Mouse (Mus musculus) limb, embryonic 15.5 days (tissue): ENCODE measurements around the gene Fra10ac1. TPM values are rescaled to one million over a fixed set of nuclear protein-coding genes. Genes with fewer than 3 reads are reported as not detected.

Experiments
- ATAC-seq: fragments of 200-750 bp; cut with Nextera tagmentation; 2 replicates; pipeline ENCODE4 v1.8.0; 2017; ENCODE audit warnings: low read depth, moderate TSS enrichment; ENCODE audit not compliant: insufficient number of reproducible peaks, low FRiP score, low TSS enrichment
- H3K27ac ChIP-seq: fragments of 300-500 bp; sonication (generic); 2 replicates; pipeline ENCODE4 v1.5.1; 2015; ENCODE audit warnings: moderate library complexity, mild to moderate bottlenecking, inconsistent platforms
- H3K27me3 ChIP-seq: fragments of 300-500 bp; sonication (generic); 2 replicates; pipeline ENCODE4 v1.6.1; 2015; ENCODE audit warnings: inconsistent platforms
- H3K36me3 ChIP-seq: fragments of 300-500 bp; sonication (generic); 2 replicates; pipeline ENCODE4 v1.6.1; 2015; ENCODE audit warnings: inconsistent platforms
- H3K4me1 ChIP-seq: fragments of 300-500 bp; sonication (generic); 2 replicates; pipeline ENCODE4 v1.6.1; 2015; ENCODE audit warnings: inconsistent platforms
- H3K4me2 ChIP-seq: fragments of 300-500 bp; sonication (generic); 2 replicates; pipeline ENCODE4 v1.6.1; 2015; ENCODE audit warnings: mild to moderate bottlenecking, inconsistent platforms
- H3K4me3 ChIP-seq: fragments of 300-500 bp; sonication (generic); 2 replicates; pipeline ENCODE4 v1.5.1; 2015; ENCODE audit warnings: mild to moderate bottlenecking, inconsistent platforms
- H3K9ac ChIP-seq: fragments of 300-500 bp; sonication (generic); 2 replicates; pipeline ENCODE4 v1.6.1; 2015; ENCODE audit warnings: inconsistent platforms
- H3K9me3 ChIP-seq: fragments of 300-500 bp; sonication (generic); 2 replicates; pipeline ENCODE4 v1.6.1; 2016; ENCODE audit warnings: inconsistent platforms
- WGBS: fragments of 180-500 bp; shearing (Covaris S2); methylation state at CpG from one replicate; pipeline ENCODE4 v1.1.7; 2015; 5-methylcytosine and 5-hydroxymethylcytosine counted together
- polyA plus RNA-seq: library from polyadenylated mRNA; unstranded; fragments of >200 nt; fragmentation: Nextera tagmentation; extraction: Ambion mirVana; gene quantifications from 2 replicates; pipeline ENCODE4 v1.2.1, GENCODE M21; 2015

Gene Fra10ac1
- polyA plus RNA-seq, 1 experiment from 2014 or later: 34.2 TPM

- Histone ChIP-seq H3K9me3 (no peaks in the 10 kb centered on the region), H3K4me2 (peak overlapping the region; percentile 70), H3K36me3 (peaks cover 10% of the 10 kb centered on the region), H3K4me1 (peaks cover 8% of the 10 kb centered on the region; the same call in 1 of the 2 replicates), H3K4me3 (peak overlapping the region; percentile 79), H3K9ac (peak overlapping the region; percentile 69), H3K27me3 (no peaks in the 10 kb centered on the region), H3K27ac (peak overlapping the region; percentile 89)
- WGBS: 7% methylated on average over 12 of the region's 12 CpGs
- no peak for ATAC-seq
These were observed 526 bp downstream of the Fra10ac1 start for GRCm38 (mm10) chr19:38223356-38223904.

- no peaks in the 10 kb centered on the region for H3K9me3 ChIP-seq
- no peaks in the 10 kb centered on the region for H3K4me1 ChIP-seq
- H3K4me2 ChIP-seq: no peak overlapping the region
- ATAC-seq: no peak
- no peak overlapping the region for H3K27ac ChIP-seq
- WGBS: 99% methylated on average over 3 of the region's 3 CpGs
- peaks cover 26% of the 10 kb centered on the region for H3K36me3 ChIP-seq
- H3K9ac ChIP-seq: no peak overlapping the region
- H3K27me3 ChIP-seq: no peaks in the 10 kb centered on the region
- no peak overlapping the region for H3K4me3 ChIP-seq
These were observed 6.3 kb downstream of the Fra10ac1 start for GRCm38 (mm10) chr19:38217696-38218095.

GRCm38 (mm10) chr19:38206669-38207068 is 17.3 kb downstream of the Fra10ac1 start:
- no peak overlapping the region for H3K4me3 ChIP-seq
- H3K27ac ChIP-seq: no peak overlapping the region
- no peaks in the 10 kb centered on the region for H3K4me1 ChIP-seq
- WGBS: 69% methylated on average over 9 of the region's 9 CpGs
- ATAC-seq: no peak
- H3K36me3 ChIP-seq: peaks cover 31% of the 10 kb centered on the region
- H3K9ac ChIP-seq: no peak overlapping the region
- no peak overlapping the region for H3K4me2 ChIP-seq
- no peaks in the 10 kb centered on the region for H3K9me3 ChIP-seq
- H3K27me3 ChIP-seq: no peaks in the 10 kb centered on the region

GRCm38 (mm10) chr19:38198731-38199130 is 25.2 kb downstream of the Fra10ac1 start:
- no peak overlapping the region for H3K27ac ChIP-seq
- ATAC-seq: no peak
- H3K4me1 ChIP-seq: no peaks in the 10 kb centered on the region
- no peak overlapping the region for H3K9ac ChIP-seq
- peaks cover 25% of the 10 kb centered on the region for H3K36me3 ChIP-seq
- no peaks in the 10 kb centered on the region for H3K27me3 ChIP-seq
- H3K4me3 ChIP-seq: no peak overlapping the region
- H3K4me2 ChIP-seq: no peak overlapping the region
- H3K9me3 ChIP-seq: no peaks in the 10 kb centered on the region
- 90% methylated on average over 5 of the region's 5 CpGs for WGBS

- Histone ChIP-seq H3K4me1 (no peaks in the 10 kb centered on the region), H3K27me3 (no peaks in the 10 kb centered on the region), H3K36me3 (peaks cover 22% of the 10 kb centered on the region; the same call in 1 of the 2 replicates), H3K9me3 (no peaks in the 10 kb centered on the region), H3K4me3 (no peak overlapping the region), H3K27ac (no peak overlapping the region), H3K9ac (no peak overlapping the region), H3K4me2 (no peak overlapping the region)
- no peak for ATAC-seq
- WGBS: 83% methylated on average over 4 of the region's 4 CpGs
These were observed 28.7 kb downstream of the Fra10ac1 start for GRCm38 (mm10) chr19:38195245-38195644.

GRCm38 (mm10) chr19:38191446-38191845 is 32.5 kb downstream of the Fra10ac1 start:
- Histone ChIP-seq H3K4me3 (no peak overlapping the region), H3K27ac (no peak overlapping the region), H3K36me3 (peaks cover 24% of the 10 kb centered on the region), H3K27me3 (no peaks in the 10 kb centered on the region), H3K9ac (no peak overlapping the region), H3K9me3 (no peaks in the 10 kb centered on the region), H3K4me2 (no peak overlapping the region), H3K4me1 (0 out of 2 replicates have a peak, but pooled peaks cover 2% of the 10 kb centered on the region)
- 84% methylated on average over 5 of the region's 5 CpGs for WGBS
- ATAC-seq: no peak

- Histone ChIP-seq H3K36me3 (peaks cover 25% of the 10 kb centered on the region), H3K27ac (no peak overlapping the region), H3K27me3 (no peaks in the 10 kb centered on the region), H3K4me1 (0 out of 2 replicates have a peak, but pooled peaks cover 2% of the 10 kb centered on the region), H3K9ac (no peak overlapping the region), H3K9me3 (no peaks in the 10 kb centered on the region), H3K4me2 (no peak overlapping the region), H3K4me3 (no peak overlapping the region)
- WGBS: 82% methylated on average over 3 of the region's 3 CpGs
- ATAC-seq: no peak
These were observed 33.4 kb downstream of the Fra10ac1 start for GRCm38 (mm10) chr19:38190606-38191005.

- H3K4me1 ChIP-seq: 0 out of 2 replicates have a peak, but pooled peaks cover 2% of the 10 kb centered on the region
- H3K27ac ChIP-seq: no peak overlapping the region
- no peaks in the 10 kb centered on the region for H3K27me3 ChIP-seq
- no peak overlapping the region for H3K9ac ChIP-seq
- H3K36me3 ChIP-seq: peaks cover 18% of the 10 kb centered on the region
- ATAC-seq: no peak
- no peaks in the 10 kb centered on the region for H3K9me3 ChIP-seq
- WGBS: 70% methylated on average over 2 of the region's 2 CpGs
- H3K4me2 ChIP-seq: no peak overlapping the region
- no peak overlapping the region for H3K4me3 ChIP-seq
These were observed 36.6 kb downstream of the Fra10ac1 start for GRCm38 (mm10) chr19:38187345-38187680.

GRCm38 (mm10) chr19:38186631-38187344 is 37.2 kb downstream of the Fra10ac1 start:
- Histone ChIP-seq H3K9ac (no peak overlapping the region), H3K27me3 (no peaks in the 10 kb centered on the region), H3K36me3 (peaks cover 14% of the 10 kb centered on the region), H3K4me3 (no peak overlapping the region), H3K27ac (no peak overlapping the region), H3K4me1 (0 out of 2 replicates have a peak, but pooled peaks cover 2% of the 10 kb centered on the region), H3K9me3 (no peaks in the 10 kb centered on the region), H3K4me2 (no peak overlapping the region)
- ATAC-seq: no peak
- 86% methylated on average over 5 of the region's 5 CpGs for WGBS

GRCm38 (mm10) chr19:38179675-38180074 is 44.3 kb downstream of the Fra10ac1 start:
- H3K9ac ChIP-seq: no peak overlapping the region
- H3K9me3 ChIP-seq: no peaks in the 10 kb centered on the region
- H3K4me3 ChIP-seq: no peak overlapping the region
- H3K27ac ChIP-seq: no peak overlapping the region
- no peaks in the 10 kb centered on the region for H3K27me3 ChIP-seq
- H3K36me3 ChIP-seq: peaks cover 2% of the 10 kb centered on the region; the same call in 1 of the 2 replicates
- H3K4me1 ChIP-seq: no peaks in the 10 kb centered on the region
- H3K4me2 ChIP-seq: no peak overlapping the region
- 84% methylated on average over 9 of the region's 9 CpGs for WGBS
- no peak for ATAC-seq

GRCm38 (mm10) chr19:38164633-38165032 is 59.3 kb downstream of the Fra10ac1 start:
- Histone ChIP-seq H3K4me3 (no peak overlapping the region), H3K36me3 (no peaks in the 10 kb centered on the region), H3K9me3 (no peaks in the 10 kb centered on the region), H3K27ac (no peak overlapping the region), H3K4me2 (no peak overlapping the region), H3K9ac (no peak overlapping the region), H3K4me1 (no peaks in the 10 kb centered on the region), H3K27me3 (no peaks in the 10 kb centered on the region)
- ATAC-seq: no peak
- WGBS: 50% methylated on average over 2 of the region's 2 CpGs

GRCm38 (mm10) chr19:38161648-38162354 is 62.2 kb downstream of the Fra10ac1 start:
- Histone ChIP-seq H3K27ac (no peak overlapping the region), H3K9ac (no peak overlapping the region), H3K4me2 (no peak overlapping the region), H3K27me3 (no peaks in the 10 kb centered on the region), H3K36me3 (no peaks in the 10 kb centered on the region), H3K9me3 (no peaks in the 10 kb centered on the region), H3K4me3 (no peak overlapping the region), H3K4me1 (no peaks in the 10 kb centered on the region)
- 90% methylated on average over 21 of the region's 21 CpGs for WGBS
- ATAC-seq: no peak
